ENCODE assay signal across 17 mouse cellular contexts in genomic region chr2:44977556-44977955, GRCm38 (mm10).
"Had no signal": no experiment of that assay in that cellular context is flagged by ENCODE, and none has a peak within 500 bp of the region (broad histone marks: within the 10 kb centered on the region; RNA-seq: fewer than 3 reads in every experiment).

No protein-coding gene starts in this region.

- H3K9me3 ChIP-seq: limb, embryonic 12.5 days; midbrain, embryonic 10.5 days; neural tube, embryonic 13.5 days had no signal

- H3K4me2 ChIP-seq: limb, embryonic 12.5 days; neural tube, embryonic 13.5 days had no signal

- H3K27me3 ChIP-seq: neural tube, embryonic 13.5 days had no signal

- DNase-seq: kidney, adult 11 months; kidney, adult 9 months; kidney, postnatal 14 days; layer of hippocampus, adult 9-11 months; layer of hippocampus, postnatal 36 days; lung, adult 2 months; lung, postnatal 10 days; lung, postnatal 4 days; midbrain, embryonic 14.5 days; right cerebral cortex, postnatal 4 days; spleen, adult 18-20 months; thymus, adult 18-20 months; thymus, postnatal 25 days had no signal

- H3K36me3 ChIP-seq: limb, embryonic 12.5 days; midbrain, embryonic 10.5 days; neural tube, embryonic 13.5 days had no signal

- H3K27ac ChIP-seq: limb, embryonic 12.5 days; liver, embryonic 14.5 days; midbrain, embryonic 10.5 days; neural tube, embryonic 13.5 days had no signal

- H3K9ac ChIP-seq: limb, embryonic 12.5 days; liver, embryonic 14.5 days; neural tube, embryonic 13.5 days had no signal

- H3K4me3 ChIP-seq: limb, embryonic 12.5 days; midbrain, embryonic 10.5 days; neural tube, embryonic 13.5 days had no signal
